Mouse (Mus musculus) lung, postnatal 0 days (tissue): ENCODE results near the gene Gnaq.

Source experiments
- CTCF ChIP-seq: IDR thresholded peaks from 2 replicates; pipeline ENCODE4 v1.5.1; 2016; ENCODE audit warnings: antibody characterized with exemption, mild to moderate bottlenecking
- EP300 ChIP-seq: IDR thresholded peaks from 2 replicates; pipeline ENCODE4 v1.6.1; 2016; ENCODE audit warnings: antibody characterized with exemption, mild to moderate bottlenecking, control low read depth

DNA sequence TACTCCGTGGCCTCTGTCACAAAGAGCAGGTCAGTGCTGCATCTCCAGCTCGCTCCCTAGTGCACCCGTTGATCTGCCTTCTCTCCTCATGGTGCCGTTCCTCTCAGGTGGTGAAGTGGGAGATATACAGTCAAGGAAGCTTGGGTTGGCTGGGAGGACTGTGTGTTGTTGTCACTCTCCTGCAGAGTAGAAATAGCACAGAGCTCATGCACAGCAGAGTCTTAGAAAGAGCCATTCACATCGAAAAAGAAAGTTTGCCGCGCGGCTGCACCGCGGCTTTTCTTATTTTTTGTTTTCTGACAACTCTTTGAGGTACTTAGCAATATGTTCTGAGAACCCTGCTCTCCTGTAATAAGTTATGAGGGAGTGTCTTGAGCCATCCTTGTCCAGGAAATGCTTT, 10.4 kb downstream of the Gnaq start:
- TF ChIP-seq CTCF = no peak
- TF ChIP-seq EP300 = no peak
